Mouse (Mus musculus) limb, embryonic 13.5 days (tissue): ENCODE measurements around the gene Hlcs. TPM values are rescaled to one million over a fixed set of nuclear protein-coding genes. Genes with fewer than 3 reads are reported as not detected.

Experiments used
- ATAC-seq: fragments of 200-750 bp; cut with Nextera tagmentation; 2 replicates; pipeline ENCODE4 v1.8.0; 2017; ENCODE audit warnings: low read depth, moderate number of reproducible peaks, moderate TSS enrichment; ENCODE audit not compliant: low FRiP score
- H3K27ac ChIP-seq: fragments of 300-500 bp; sonication (generic); 2 replicates; pipeline ENCODE4 v1.5.1; 2015; ENCODE audit warnings: inconsistent platforms, mild to moderate bottlenecking, moderate library complexity
- H3K27me3 ChIP-seq: fragments of 300-500 bp; sonication (generic); 2 replicates; pipeline ENCODE4 v1.6.1; 2015; ENCODE audit warnings: mild to moderate bottlenecking, inconsistent platforms
- H3K36me3 ChIP-seq: fragments of 300-500 bp; sonication (generic); 2 replicates; pipeline ENCODE4 v1.6.1; 2015; ENCODE audit warnings: inconsistent platforms, mild to moderate bottlenecking, moderate library complexity
- H3K4me1 ChIP-seq: fragments of 300-500 bp; sonication (generic); 2 replicates; pipeline ENCODE4 v1.6.1; 2015; ENCODE audit warnings: inconsistent platforms
- H3K4me2 ChIP-seq: fragments of 300-500 bp; sonication (generic); replicated peaks from 2 replicates; pipeline ENCODE4 v1.6.1; 2015; ENCODE audit warnings: inconsistent platforms, mild to moderate bottlenecking, moderate library complexity
- H3K4me3 ChIP-seq: fragments of 300-500 bp; sonication (generic); 2 replicates; pipeline ENCODE4 v1.5.1; 2015; ENCODE audit warnings: moderate library complexity, mild to moderate bottlenecking, inconsistent platforms
- H3K9ac ChIP-seq: fragments of 300-500 bp; sonication (generic); 2 replicates; pipeline ENCODE4 v1.6.1; 2015; ENCODE audit warnings: mild to moderate bottlenecking, inconsistent platforms
- H3K9me3 ChIP-seq: fragments of 300-500 bp; sonication (generic); 2 replicates; pipeline ENCODE4 v1.6.1; 2016; ENCODE audit warnings: inconsistent platforms
- WGBS: fragments of 180-500 bp; shearing (Covaris S2); methylation state at CpG from one replicate; pipeline ENCODE4 v1.1.7; 2015; 5-methylcytosine and 5-hydroxymethylcytosine counted together
- polyA plus RNA-seq: library from polyadenylated mRNA; unstranded; fragments of >200 nt; fragmentation: Nextera tagmentation; extraction: Ambion mirVana; gene quantifications from 2 replicates; pipeline ENCODE4 v1.2.1, GENCODE M21; 2015

The Hlcs gene
- polyA plus RNA-seq, 1 experiment from 2014 or later: 8.8 TPM

GRCm38 (mm10) chr16:94323681-94324080, 10.3 kb upstream of the Hlcs start:
- H3K27ac ChIP-seq: no peak overlapping the region
- H3K4me2 ChIP-seq: no peak overlapping the region
- ATAC-seq: no peak
- H3K27me3 ChIP-seq: peaks cover 35% of the 10 kb centered on the region
- no peak overlapping the region for H3K4me3 ChIP-seq
- H3K36me3 ChIP-seq: no peaks in the 10 kb centered on the region
- 75% methylated on average over 5 of the region's 5 CpGs for WGBS
- H3K9ac ChIP-seq: no peak overlapping the region
- peaks cover 11% of the 10 kb centered on the region for H3K4me1 ChIP-seq
- no peaks in the 10 kb centered on the region for H3K9me3 ChIP-seq

- Histone ChIP-seq H3K36me3 (no peaks in the 10 kb centered on the region), H3K27me3 (peaks cover 9% of the 10 kb centered on the region; the same call in 1 of the 2 replicates), H3K9ac (no peak overlapping the region), H3K27ac (no peak overlapping the region), H3K4me1 (no peaks in the 10 kb centered on the region), H3K4me3 (no peak overlapping the region), H3K9me3 (no peaks in the 10 kb centered on the region), H3K4me2 (no peak overlapping the region)
- WGBS: 78% methylated on average over 5 of the region's 5 CpGs
- no peak for ATAC-seq
Observed at GRCm38 (mm10) chr16:94320223-94320622, 6.9 kb upstream of the Hlcs start.

GRCm38 (mm10) chr16:94317752-94318151, 4.4 kb upstream of the Hlcs start:
- Histone ChIP-seq H3K4me1 (peaks cover 5% of the 10 kb centered on the region), H3K4me3 (no peak overlapping the region), H3K4me2 (no peak overlapping the region), H3K9ac (no peak overlapping the region), H3K9me3 (no peaks in the 10 kb centered on the region), H3K27ac (no peak overlapping the region), H3K36me3 (no peaks in the 10 kb centered on the region), H3K27me3 (0 out of 2 replicates have a peak, but pooled peaks cover 11% of the 10 kb centered on the region)
- no peak for ATAC-seq
- 76% methylated on average over 5 of the region's 5 CpGs for WGBS

- ATAC-seq: no peak
- Histone ChIP-seq H3K27me3 (0 out of 2 replicates have a peak, but pooled peaks cover 11% of the 10 kb centered on the region), H3K9me3 (no peaks in the 10 kb centered on the region), H3K4me3 (no peak overlapping the region), H3K36me3 (no peaks in the 10 kb centered on the region), H3K9ac (no peak overlapping the region), H3K27ac (no peak overlapping the region), H3K4me2 (no peak overlapping the region), H3K4me1 (peaks cover 9% of the 10 kb centered on the region)
- WGBS: 49% methylated on average over 1 of the region's 1 CpGs
Observed at GRCm38 (mm10) chr16:94315215-94315614, 1.8 kb upstream of the Hlcs start.

GRCm38 (mm10) chr16:94314626-94315025, 1.3 kb upstream of the Hlcs start:
- Histone ChIP-seq H3K4me3 (no peak overlapping the region), H3K9ac (no peak overlapping the region), H3K9me3 (no peaks in the 10 kb centered on the region), H3K36me3 (no peaks in the 10 kb centered on the region), H3K4me1 (peaks cover 9% of the 10 kb centered on the region), H3K27me3 (0 out of 2 replicates have a peak, but pooled peaks cover 11% of the 10 kb centered on the region), H3K4me2 (no peak overlapping the region), H3K27ac (no peak overlapping the region)
- WGBS: 86% methylated on average over 5 of the region's 5 CpGs
- ATAC-seq: no peak

GRCm38 (mm10) chr16:94312663-94313228, 625 bp downstream of the Hlcs start:
- Histone ChIP-seq H3K4me3 (peak overlapping the region; percentile 67), H3K9me3 (no peaks in the 10 kb centered on the region), H3K4me2 (peak overlapping the region; percentile 84), H3K27ac (peak overlapping the region; percentile 99), H3K9ac (peak overlapping the region; percentile 76), H3K36me3 (no peaks in the 10 kb centered on the region), H3K4me1 (peaks cover 15% of the 10 kb centered on the region), H3K27me3 (0 out of 2 replicates have a peak, but pooled peaks cover 11% of the 10 kb centered on the region)
- 0% methylated on average over 20 of the region's 20 CpGs for WGBS
- ATAC-seq: peak; percentile 89

DNA sequence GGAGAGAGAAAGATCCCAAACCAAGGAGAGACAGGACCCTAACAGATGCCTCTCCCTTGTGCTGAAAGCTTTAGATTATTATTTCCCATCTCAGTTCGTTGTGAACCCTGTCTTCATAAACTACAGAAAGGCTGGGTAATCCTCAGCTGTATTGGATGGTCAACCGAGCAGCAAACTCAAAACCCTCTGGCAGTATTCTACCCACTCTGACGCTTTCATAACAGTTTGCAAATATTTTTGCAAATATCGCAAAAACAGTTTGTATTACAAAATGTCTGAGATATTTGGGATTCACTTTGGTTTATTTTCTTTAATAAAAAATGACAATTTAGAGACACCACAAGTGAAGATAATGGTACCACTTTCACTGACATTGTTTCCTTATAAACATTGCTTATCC, 1.4 kb downstream of the Hlcs start:
- 0 out of 2 replicates have a peak, but pooled peaks cover 11% of the 10 kb centered on the region for H3K27me3 ChIP-seq
- no peaks in the 10 kb centered on the region for H3K9me3 ChIP-seq
- peaks cover 21% of the 10 kb centered on the region for H3K4me1 ChIP-seq
- no peak overlapping the region for H3K27ac ChIP-seq
- peak overlapping the region; percentile 67 for H3K4me3 ChIP-seq
- H3K36me3 ChIP-seq: no peaks in the 10 kb centered on the region
- no peak for ATAC-seq
- 80% methylated on average over 4 of the region's 4 CpGs for WGBS
- H3K4me2 ChIP-seq: peak overlapping the region; percentile 84
- peak overlapping the region; percentile 76; the same call in 1 of the 2 replicates for H3K9ac ChIP-seq

GRCm38 (mm10) chr16:94311416-94311815, 2.0 kb downstream of the Hlcs start:
- Histone ChIP-seq H3K4me1 (peaks cover 21% of the 10 kb centered on the region), H3K27me3 (0 out of 2 replicates have a peak, but pooled peaks cover 8% of the 10 kb centered on the region), H3K4me3 (no peak overlapping the region), H3K4me2 (no peak overlapping the region), H3K9me3 (no peaks in the 10 kb centered on the region), H3K36me3 (no peaks in the 10 kb centered on the region), H3K27ac (no peak overlapping the region), H3K9ac (0 out of 2 replicates have a peak overlapping the region, but pooled peaks have one; percentile 4)
- no peak for ATAC-seq
- 93% methylated on average over 1 of the region's 1 CpGs for WGBS

DNA sequence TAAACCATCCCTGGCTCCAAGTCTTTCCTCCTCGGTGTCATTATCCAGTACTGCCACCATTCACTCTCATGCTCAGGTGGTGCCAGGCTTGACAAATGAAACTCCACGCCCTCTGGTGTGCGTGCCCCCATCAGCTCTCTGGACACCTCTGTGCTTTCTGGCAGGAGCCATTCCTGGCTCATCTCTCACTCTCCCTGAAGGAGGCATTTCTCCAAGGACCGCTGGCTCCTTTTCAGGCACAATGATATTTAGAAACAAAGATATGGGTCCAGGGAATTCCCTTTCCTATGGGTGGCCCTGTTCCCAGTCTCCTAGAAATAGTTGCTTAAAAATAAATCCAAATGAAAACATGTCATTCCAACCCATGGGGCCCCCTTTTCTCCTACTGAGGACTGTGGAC, 4.3 kb downstream of the Hlcs start:
- no peak overlapping the region for H3K9ac ChIP-seq
- H3K27ac ChIP-seq: no peak overlapping the region
- H3K4me1 ChIP-seq: peaks cover 21% of the 10 kb centered on the region
- no peaks in the 10 kb centered on the region for H3K36me3 ChIP-seq
- no peak for ATAC-seq
- no peak overlapping the region for H3K4me2 ChIP-seq
- 90% methylated on average over 4 of the region's 4 CpGs for WGBS
- H3K4me3 ChIP-seq: no peak overlapping the region
- no peaks in the 10 kb centered on the region for H3K9me3 ChIP-seq
- H3K27me3 ChIP-seq: peaks cover 2% of the 10 kb centered on the region

- H3K27ac ChIP-seq: no peak overlapping the region
- no peaks in the 10 kb centered on the region for H3K9me3 ChIP-seq
- 17% methylated on average over 6 of the region's 6 CpGs for WGBS
- H3K4me2 ChIP-seq: no peak overlapping the region
- no peak overlapping the region for H3K9ac ChIP-seq
- H3K27me3 ChIP-seq: peaks cover 11% of the 10 kb centered on the region
- H3K4me3 ChIP-seq: no peak overlapping the region
- peaks cover 20% of the 10 kb centered on the region for H3K4me1 ChIP-seq
- no peaks in the 10 kb centered on the region for H3K36me3 ChIP-seq
- no peak for ATAC-seq
Observed at GRCm38 (mm10) chr16:94307942-94308341, 5.4 kb downstream of the Hlcs start.

- WGBS: 46% methylated on average over 6 of the region's 6 CpGs
- peaks cover 24% of the 10 kb centered on the region for H3K4me1 ChIP-seq
- no peak overlapping the region for H3K9ac ChIP-seq
- ATAC-seq: no peak
- no peak overlapping the region for H3K27ac ChIP-seq
- H3K36me3 ChIP-seq: no peaks in the 10 kb centered on the region
- H3K4me3 ChIP-seq: no peak overlapping the region
- H3K9me3 ChIP-seq: no peaks in the 10 kb centered on the region
- no peak overlapping the region for H3K4me2 ChIP-seq
- H3K27me3 ChIP-seq: peaks cover 11% of the 10 kb centered on the region
Observed at GRCm38 (mm10) chr16:94307526-94307925, 5.8 kb downstream of the Hlcs start.

DNA sequence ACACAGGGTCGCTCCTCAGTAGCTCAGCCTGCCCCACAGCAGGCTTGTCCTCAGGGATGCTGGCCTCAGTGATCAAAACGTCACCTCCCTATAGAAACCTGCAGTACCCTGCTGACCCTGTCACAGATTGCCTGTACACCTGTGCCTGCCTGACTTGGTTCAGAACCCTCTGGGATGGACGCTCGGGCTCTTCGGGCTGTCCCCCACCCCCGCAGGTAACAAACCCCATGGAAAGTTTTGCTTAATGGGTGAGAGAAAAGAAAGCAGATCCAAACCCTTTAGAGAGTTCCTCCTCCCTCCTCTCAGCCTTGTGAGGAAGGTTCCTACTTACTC, 10.2 kb downstream of the Hlcs start:
- Histone ChIP-seq H3K27me3 (peaks cover 14% of the 10 kb centered on the region), H3K27ac (no peak overlapping the region), H3K4me1 (peaks cover 25% of the 10 kb centered on the region), H3K9ac (peak overlapping the region; percentile 50; the same call in 1 of the 2 replicates), H3K4me2 (peak overlapping the region; percentile 62), H3K36me3 (no peaks in the 10 kb centered on the region), H3K4me3 (peak overlapping the region; percentile 28; the same call in 1 of the 2 replicates), H3K9me3 (no peaks in the 10 kb centered on the region)
- 27% methylated on average over 6 of the region's 6 CpGs for WGBS
- no peak for ATAC-seq
